Mouse (Mus musculus) layer of hippocampus, adult 11-12 months (tissue): ENCODE data around the gene Olfr362.
"Not testable (repeated sequence)": the region's sequence is repeated elsewhere in the genome, so short reads cannot be mapped to it uniquely, and the experiment has no call there.

Source experiments
- DNase-seq: peaks from one replicate; pipeline ENCODE4 v3.0.0; 2022; ENCODE audit warnings: low spot score

The Olfr362 gene

DNA sequence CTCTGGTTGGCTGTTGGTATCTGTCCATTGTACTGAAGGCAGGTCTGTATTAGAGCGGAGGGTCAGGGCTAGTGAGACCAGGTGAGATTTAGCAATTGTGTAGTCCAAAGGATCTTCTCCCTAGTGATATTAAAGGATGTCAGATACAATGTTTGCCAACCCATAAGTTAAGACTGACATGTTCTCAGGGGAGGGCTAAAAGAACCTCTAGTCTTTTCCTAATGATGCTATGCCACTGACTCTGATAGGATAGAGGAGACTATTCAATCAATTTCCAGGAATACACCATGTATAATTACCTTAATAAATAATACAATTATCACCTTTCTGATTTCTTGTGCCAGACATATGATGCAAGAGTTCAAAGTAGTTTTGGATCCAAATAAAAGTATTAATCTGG lies at the start of gene Olfr362:
Gene Olfr362 (minus strand): TSS at position 101 of the 400 bp plus-strand sequence.
- no peak for DNase-seq

GRCm38 (mm10) chr2:37139022-37139421 lies 21.3 kb upstream of the Olfr362 start, which contains the start of gene Olfr364-ps1:
TSS of gene Olfr364-ps1 (plus strand) at chr2:37139322.
- DNase-seq: no peak

GRCm38 (mm10) chr2:37089190-37089589 lies 28.5 kb downstream of the Olfr362 start, which contains the start of gene Olfr361:
TSS of gene Olfr361 (minus strand) at chr2:37089290.
- DNase-seq: not testable (repeated sequence)

GRCm38 (mm10) chr2:37065446-37065845 lies 52.3 kb downstream of the Olfr362 start, which contains the start of gene Olfr360:
TSS of gene Olfr360 (plus strand) at chr2:37065746.
- DNase-seq: no peak
